Mouse (Mus musculus): ENCODE results near the gene Pttg1.

Pttg1 gene

DNA sequence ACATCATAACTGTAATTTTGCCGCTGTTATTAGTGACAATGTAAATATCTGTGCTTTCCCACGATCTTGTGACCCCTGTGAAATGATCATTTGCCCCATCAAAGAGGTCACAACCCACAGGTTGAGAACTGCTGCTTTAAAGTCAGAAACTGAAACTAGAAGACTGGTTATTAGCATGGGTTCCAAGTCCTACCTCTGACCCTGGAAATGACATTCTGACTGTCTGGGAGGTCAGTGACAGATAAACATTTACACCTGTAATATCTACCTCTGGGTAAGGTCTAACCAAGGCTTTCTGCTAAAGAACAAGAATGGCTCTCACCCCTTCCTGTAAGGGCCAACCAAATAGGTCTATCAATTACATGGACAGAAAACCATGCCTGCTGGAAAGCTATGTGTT, 17.2 kb downstream of the Pttg1 start:
- DNase-seq (ENCODE audit: low spot score in 2 of 2) = no peak

DNA sequence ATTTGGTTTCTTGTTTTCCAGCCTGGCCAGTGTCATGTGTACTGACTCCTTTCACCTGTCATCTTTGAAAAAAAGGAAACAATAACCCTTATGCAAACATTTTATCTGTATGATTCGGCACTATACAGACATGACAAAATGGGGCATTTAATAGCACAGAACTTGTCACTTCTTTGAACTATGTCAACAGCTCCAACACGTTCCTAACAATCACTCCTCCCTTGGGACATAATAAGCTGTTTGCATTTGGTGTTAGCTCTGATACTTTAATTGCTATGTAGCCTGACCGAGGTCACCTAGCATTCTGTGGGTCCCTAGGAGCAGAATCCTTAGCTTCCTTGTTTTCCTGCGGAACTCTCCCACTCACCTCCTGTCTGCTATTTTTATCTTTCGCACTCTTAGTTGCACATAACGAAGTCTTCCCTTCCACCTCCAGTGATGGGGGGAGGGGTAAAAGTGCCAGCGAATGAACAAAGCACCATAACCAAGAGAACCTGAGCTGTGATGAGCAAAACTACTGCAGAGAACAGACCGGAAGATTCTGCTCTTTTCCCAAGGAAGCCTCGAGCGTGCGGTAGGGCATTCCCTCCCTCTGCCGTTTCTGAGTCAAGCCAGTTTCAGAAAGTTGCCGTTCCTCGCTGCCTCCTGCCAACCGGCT, 21.8 kb downstream of the Pttg1 start:
- DNase-seq (ENCODE audit: low spot score in 2 of 2) = no peak

DNA sequence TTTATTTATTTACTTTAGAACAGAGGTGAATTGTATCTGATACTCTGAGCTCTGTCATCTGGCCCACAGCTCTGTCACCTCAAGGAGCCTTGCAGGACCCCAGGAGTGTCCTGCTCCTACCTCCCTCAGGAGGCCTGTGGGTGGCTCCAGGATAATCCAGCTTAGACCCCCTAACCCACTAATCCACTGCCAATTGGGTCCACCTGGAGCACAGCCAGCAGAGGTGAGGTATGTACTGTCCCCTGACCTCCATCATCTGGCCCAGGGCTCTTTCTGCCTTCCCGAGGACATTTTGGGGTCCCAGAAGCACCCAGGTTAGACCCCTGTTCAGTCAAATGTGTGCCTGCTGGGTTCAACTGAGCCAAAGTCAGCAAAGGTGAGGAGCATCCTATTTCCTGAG, 25.9 kb downstream of the Pttg1 start:
- DNase-seq (ENCODE audit: low spot score in 2 of 2) = no peak

DNA sequence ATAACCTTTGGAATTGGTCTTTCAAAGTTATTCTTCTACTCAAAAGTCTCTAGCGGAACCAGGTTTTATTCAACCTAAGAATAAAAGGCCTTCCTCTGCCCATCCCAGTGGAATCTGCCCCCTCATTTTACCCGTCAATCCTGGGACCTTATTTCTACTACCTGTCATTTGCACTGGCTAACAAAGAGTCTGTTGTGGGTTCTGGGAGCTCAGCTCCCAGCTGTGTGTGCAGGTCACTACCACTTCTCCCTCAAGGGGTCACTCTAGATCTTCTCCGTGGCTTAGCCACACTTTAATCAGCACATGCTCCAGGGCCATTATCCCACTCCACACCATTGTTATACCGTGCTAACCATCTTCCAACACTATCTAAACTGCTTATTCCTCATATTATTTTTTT, 26.8 kb downstream of the Pttg1 start:
- no peak for DNase-seq (ENCODE audit: low spot score in 2 of 2)

- no peak for DNase-seq (ENCODE audit: low spot score in 2 of 2)
Measured at GRCm38 (mm10) chr11:43396672-43397071, 29.4 kb downstream of the Pttg1 start.

DNA sequence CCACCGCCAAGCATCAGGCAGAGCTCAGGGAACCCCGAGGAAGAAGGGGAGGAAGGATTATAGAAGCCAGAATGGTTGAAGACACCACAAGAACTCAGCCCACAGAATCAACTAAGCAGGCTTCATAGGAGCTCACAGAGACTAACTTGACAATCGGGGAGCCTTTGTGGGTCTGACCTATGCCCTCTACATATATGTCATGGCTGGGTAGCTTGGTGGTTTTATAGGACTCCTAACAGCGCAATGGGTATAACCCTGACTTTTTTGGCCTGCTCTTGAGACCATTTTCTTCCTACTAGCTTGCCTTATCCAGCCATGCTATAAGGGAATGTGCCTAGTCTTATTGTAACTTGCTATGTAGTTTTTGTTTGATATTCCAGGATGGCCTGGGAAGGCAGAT, 29.8 kb downstream of the Pttg1 start:
- DNase-seq (ENCODE audit: low spot score in 2 of 2) = no peak

DNA sequence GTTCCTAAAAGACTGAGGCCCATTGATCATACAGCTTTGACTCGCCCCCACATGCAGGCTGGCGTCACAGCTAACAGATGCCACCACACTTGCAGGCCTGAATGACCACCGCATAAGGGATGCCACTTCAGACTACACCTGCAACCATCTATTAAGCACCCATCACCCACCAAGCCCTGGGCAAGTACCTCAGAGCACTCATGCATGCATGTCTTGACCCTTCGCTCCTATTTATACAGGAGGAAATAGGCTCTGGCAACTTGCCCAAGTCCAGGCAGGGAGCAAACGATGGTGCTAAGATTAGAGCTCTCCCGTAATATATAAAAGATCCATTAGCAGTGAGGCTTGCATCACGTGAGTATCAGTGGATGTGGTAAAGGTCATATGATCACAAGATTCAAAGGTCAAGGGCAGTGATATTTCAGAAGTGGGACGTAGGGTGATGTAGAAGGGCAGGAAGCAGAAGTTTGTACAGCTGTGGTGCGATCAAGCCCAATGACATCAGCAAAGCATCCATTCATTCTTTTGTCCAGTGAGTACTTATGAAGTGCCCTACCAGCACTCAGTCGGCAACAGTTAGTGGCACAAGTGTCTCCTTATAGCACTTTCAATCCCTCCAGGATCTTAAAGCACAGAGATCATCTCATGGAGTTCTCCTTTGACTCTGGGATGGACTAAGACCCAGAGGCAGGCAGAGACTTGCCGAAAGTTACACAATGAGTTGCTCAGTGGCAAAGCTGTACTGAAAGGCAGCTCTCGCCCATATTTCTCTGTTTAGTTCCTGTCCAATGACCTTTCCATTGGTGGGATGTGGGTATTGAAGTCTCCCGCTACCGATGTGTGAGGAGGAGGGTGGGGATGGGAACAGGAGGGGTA, 30.7 kb downstream of the Pttg1 start:
- DNase-seq (ENCODE audit: low spot score in 2 of 2) = no peak

DNA sequence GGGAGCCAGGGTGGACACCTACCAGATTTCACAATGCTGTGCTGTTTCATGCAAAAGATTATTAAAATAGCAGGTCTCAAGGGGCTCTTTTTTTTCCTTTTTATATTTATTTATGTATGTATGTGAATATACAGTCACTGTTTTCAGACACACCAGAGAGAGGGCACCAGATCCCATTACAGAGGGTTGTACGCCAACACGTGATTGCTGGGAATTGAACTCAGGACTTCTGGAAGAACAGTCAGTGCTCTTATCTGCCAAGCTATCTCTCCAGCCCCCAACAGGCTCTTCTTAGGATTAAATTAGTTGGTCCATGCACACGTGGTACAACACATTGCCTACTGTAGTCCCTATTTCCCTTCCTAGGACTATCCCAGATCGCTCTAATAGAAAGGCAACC, 32.7 kb downstream of the Pttg1 start:
- DNase-seq (ENCODE audit: low spot score in 2 of 2) = no peak

DNA sequence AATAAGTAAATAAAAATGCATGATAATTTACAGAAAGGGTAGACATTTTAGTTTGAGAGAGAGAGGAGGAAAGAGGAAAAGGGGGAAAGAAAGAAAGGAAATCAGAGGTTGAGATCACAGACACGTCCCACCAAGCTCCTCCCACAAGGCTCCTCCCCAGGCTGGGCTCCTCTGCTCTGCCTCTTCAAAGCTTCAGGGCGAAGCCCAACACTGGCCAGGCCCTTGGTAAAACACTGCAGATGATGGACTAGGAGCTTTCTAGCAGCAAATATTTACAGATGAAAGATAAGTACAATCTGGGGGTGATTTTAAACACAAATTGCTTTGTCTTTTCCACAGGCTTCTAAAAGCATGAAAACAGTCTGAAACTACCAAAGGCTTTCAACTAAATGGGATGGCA, 33.3 kb downstream of the Pttg1 start:
- no peak for DNase-seq (ENCODE audit: low spot score in 2 of 2)

DNA sequence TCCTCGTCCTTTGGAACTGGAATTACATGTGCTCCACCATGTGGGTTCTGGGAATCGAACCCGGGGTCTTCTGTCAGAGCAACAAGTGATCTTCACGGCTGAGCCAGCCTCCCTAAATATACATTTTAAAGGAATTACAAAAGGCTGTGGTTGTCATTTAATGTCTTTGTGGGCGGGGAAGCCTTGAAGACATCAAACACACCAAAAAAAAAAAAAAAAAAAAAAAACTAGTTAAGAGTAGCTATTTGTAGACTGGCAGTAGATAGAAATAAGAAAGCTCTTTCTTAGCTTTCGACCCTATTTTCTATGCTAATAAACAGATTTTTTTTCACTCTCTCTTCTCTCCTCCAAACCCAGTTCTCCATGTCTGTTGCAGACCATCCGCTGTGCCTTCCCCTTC, 36.9 kb downstream of the Pttg1 start:
- DNase-seq (ENCODE audit: low spot score in 2 of 2) = no peak

DNA sequence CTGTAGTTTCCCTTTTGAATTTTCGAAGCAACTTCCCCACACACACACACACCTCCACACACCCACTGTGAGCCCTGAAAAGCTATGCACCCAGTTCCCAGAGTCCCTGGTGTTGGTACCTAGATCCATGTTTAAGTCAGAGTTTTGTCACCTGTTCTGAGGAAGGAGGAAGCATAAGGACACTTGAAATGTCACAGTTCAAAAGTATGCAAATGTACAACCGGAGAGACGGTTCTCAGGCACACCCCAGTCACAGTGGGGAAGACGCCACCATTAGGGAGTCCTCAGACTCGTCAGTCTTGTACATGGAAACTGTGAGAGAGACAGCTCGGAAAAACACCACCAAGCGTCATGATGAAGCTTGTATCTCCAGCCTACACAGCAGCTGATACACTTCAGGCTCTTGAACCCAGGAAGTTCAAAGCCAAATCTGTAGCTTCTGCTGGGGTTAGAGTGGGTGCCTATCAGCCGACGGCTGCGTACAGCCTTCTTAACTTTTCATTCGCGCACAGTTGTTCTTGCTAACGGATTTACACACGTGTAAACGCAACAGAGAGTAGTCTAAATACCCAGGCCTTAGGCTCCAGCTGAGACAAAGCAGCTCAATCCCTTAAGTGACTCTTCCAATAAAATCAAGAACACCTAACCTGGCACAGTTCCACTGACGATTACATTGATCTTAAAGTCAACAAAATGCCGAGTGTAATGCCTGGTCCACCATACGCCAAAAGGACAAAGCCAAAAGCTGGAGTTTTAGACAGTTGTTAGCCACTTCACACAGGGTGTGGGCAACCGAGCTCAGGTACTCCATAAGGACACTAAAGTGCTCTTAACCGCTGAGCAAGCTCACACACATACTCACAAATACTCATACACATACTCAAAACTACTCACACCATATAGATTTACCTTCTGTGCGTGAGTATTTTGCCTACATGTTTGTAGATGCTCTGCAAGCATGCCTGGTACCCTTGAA, 37.6 kb downstream of the Pttg1 start:
- no peak for DNase-seq (ENCODE audit: low spot score in 2 of 2)

DNA sequence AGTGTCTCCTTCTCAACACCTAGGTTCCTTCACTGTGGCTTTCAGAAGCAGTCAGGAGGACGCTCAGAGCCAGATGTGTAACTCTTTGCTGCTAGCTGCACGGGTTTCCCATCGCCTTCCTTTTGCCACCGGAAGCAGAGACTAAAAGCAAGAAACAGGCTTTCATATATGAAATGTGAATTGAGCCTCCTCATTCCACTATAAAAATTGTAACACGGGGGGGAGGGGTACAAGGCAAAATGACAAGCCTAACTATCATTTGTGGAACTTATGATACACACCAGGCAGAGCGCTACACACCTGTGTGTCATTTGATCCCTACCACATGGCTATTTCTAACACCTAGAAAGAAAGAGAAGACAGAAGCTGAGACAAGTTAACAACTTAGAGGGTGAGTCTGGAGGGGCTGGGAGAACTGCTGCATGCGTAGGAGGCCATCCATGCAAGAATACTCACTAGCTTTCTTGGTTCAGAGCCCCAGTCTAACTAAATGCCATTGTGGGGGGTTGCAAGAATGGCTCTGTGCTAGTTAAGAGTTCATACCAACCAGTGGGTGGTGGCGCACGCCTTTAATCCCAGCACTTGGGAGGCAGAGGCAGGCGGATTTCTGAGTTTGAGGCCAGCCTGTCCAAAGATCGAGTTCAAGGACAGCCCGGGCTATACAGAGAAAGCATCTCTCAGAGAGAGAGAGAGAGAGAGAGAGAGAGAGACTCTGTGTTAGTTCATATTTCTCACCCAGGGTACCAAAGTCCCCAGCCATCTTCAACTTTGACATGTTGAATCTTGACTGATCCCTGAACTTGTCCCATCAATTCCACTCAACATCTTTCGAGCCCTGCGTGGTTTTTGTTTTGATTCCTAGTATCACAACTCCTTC, 38.8 kb downstream of the Pttg1 start:
- no peak for DNase-seq (ENCODE audit: low spot score in 2 of 2)

- DNase-seq (ENCODE audit: low spot score in 2 of 2) = no peak
Measured at GRCm38 (mm10) chr11:43385716-43386115, 40.3 kb downstream of the Pttg1 start.

DNA sequence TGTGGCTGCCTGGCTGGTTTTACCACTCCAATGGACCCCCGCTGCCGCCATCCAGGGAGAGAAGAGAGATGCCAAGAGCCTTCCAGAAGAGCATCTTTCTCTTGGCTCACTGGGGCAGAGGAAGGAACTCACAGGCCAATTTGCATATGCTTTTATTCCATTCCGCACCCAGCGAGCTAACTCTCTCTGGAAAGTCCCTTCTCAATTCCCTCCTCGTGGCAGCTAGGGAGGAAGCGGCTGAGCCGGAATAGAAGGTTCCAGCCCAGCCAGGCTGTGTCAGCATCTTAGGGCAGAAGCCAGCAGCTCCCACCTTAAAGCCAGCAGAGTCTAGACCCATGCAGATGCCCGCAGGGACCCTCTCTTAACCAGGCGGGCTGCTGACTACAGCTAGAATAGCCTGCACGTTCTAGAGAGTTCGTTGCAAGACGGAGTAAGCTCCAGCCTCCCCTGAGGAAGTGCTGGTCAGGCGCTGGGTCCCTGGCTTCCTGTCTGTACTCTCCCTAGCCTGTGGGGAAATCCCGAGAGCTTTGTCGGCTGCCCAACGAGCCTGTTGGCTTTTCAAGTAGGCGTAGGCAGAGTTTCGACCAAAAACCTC, 40.9 kb downstream of the Pttg1 start:
- peak; percentile 13 to 36 for DNase-seq (ENCODE audit: low spot score in 2 of 2)

GRCm38 (mm10) chr11:43383581-43383980, 42.5 kb downstream of the Pttg1 start:
- DNase-seq (ENCODE audit: low spot score in 2 of 2) = no peak

DNA sequence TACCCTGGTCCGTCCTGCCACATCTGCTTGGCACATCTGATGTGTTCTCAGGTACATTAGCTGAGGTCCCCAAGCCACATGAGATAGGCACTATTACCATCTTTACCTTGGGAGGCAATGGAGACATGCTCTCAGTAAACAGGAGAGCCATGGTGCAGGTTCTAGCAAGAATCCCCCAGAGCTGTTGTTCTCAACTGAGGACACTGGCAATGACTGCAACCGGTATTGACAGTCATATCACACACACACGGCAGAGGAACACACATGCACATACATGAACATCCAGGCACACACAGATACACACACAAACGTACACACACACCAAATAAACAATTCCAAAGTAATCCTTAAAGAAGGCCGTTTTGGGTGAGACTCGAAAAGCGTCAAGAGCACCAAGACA, 45.1 kb downstream of the Pttg1 start:
- DNase-seq (ENCODE audit: low spot score in 2 of 2) = no peak

GRCm38 (mm10) chr11:43379911-43380485, 46.1 kb downstream of the Pttg1 start:
- no peak for DNase-seq (ENCODE audit: low spot score in 2 of 2)

DNA sequence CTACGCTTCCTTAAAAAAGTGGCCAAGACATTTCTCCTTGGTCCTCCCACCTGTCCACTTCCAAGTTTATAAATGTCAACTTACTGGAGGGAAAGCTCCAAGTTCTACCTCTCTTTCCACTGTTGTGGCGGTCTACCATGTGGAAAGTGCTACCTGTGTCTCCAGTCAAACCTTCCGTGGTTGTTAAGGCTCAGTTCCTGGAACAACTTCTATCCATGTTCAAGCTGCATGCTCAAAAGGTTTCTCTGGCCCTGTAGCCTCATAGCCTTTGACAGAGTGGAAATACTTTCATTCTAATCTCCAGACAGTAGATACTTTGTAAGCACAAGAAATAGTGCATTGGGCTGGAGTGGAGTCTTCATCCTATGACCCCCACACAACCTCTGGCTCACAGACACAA, 46.6 kb downstream of the Pttg1 start:
- no peak for DNase-seq (ENCODE audit: low spot score in 2 of 2)

GRCm38 (mm10) chr11:43377083-43377850, 48.8 kb downstream of the Pttg1 start:
- DNase-seq (ENCODE audit: low spot score in 2 of 2) = no peak

DNA sequence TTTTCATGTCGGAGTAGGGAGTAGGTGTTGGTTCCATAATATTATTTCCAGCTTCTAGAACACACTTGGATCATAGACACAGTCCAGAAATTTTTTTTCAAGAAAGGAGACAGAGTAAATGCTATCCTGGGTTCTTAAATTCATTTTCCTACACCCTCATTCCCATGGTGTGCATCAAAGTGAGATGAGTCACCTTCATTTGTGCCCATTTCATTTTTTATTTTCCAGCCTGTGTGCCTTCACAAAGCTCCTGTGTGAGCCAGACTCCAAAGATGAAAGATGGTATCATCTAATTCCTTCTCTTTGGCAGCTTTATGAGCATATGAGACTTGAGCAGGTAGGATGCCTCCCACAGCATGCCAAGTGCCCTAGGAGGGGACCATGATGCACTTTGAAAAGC, 49.5 kb downstream of the Pttg1 start:
- no peak for DNase-seq (ENCODE audit: low spot score in 2 of 2)

Data from spleen, postnatal 14 days (tissue).